Mouse (Mus musculus) MEL (cell line): ENCODE measurements at regions not wholly inside any gene's neighbourhood (a gene's known extent, or its start where the extent isn't known, plus 50 kb on each side); places are given as distances from the start of the nearest gene placed in this dataset.

Experiments used
- DNase-seq: peaks from one replicate; pipeline ENCODE4 v3.0.0; 2011; ENCODE audit warnings: low read depth, low spot score
- H3K27ac ChIP-seq: 2 replicates; pipeline ENCODE4 v1.5.1; 2012; ENCODE audit warnings: low read depth, mild to moderate bottlenecking, control low read depth, low read length, moderate library complexity; ENCODE audit not compliant: control insufficient read depth
- H3K27me3 ChIP-seq, 2 experiments: fragments of 150-350 bp in 1 of 2; sonication (generic) in 1 of 2; 2 replicates each; pipeline ENCODE4 v1.6.1; 2012; ENCODE audit warnings: low read length in 2 of 2, mild to moderate bottlenecking in 2 of 2, improper control_type of control experiment in 1 of 2, moderate library complexity in 1 of 2; ENCODE audit not compliant: insufficient read depth in 2 of 2, control insufficient read depth in 1 of 2
- H3K36me3 ChIP-seq, 2 experiments: 2 replicates each; pipeline ENCODE4 v1.6.1; 2012 to 2014; ENCODE audit warnings: low read length in 2 of 2, improper control_type of control experiment in 1 of 2, inconsistent platforms in 1 of 2, mild to moderate bottlenecking in 1 of 2; ENCODE audit not compliant: insufficient read depth in 2 of 2, control insufficient read depth in 1 of 2
- H3K4me1 ChIP-seq, 2 experiments: fragments of 150-350 bp in 1 of 2; sonication (generic) in 1 of 2; 2 replicates each; pipeline ENCODE4 v1.6.1; 2012; ENCODE audit warnings: low read length in 2 of 2, improper control_type of control experiment in 1 of 2, mild to moderate bottlenecking in 1 of 2; ENCODE audit not compliant: insufficient read depth in 2 of 2, control insufficient read depth in 1 of 2
- H3K4me3 ChIP-seq, 2 experiments: fragments of 150-350 bp in 1 of 2; sonication (generic) in 1 of 2; 2 replicates each; pipeline ENCODE4 v1.5.1; 2012; ENCODE audit warnings: low read depth in 2 of 2, low read length in 2 of 2, mild to moderate bottlenecking in 2 of 2, moderate library complexity in 2 of 2, control low read depth in 1 of 2, improper control_type of control experiment in 1 of 2; ENCODE audit not compliant: control insufficient read depth in 1 of 2, insufficient read depth in 1 of 2
- H3K79me2 ChIP-seq: 2 replicates; pipeline ENCODE4 v1.6.1; 2012; ENCODE audit warnings: mild to moderate bottlenecking, low read length, moderate library complexity; ENCODE audit not compliant: control insufficient read depth, poor library complexity, insufficient read depth
- H3K9ac ChIP-seq: 2 replicates; pipeline ENCODE4 v1.6.1; 2012; ENCODE audit warnings: low read depth, mild to moderate bottlenecking, control low read depth, low read length, moderate library complexity; ENCODE audit not compliant: control insufficient read depth, poor library complexity, severe bottlenecking
- H3K9me3 ChIP-seq: fragments of 150-350 bp; sonication (generic); replicated peaks from 2 replicates; pipeline ENCODE4 v1.6.1; 2012; ENCODE audit warnings: mild to moderate bottlenecking, low read length, improper control_type of control experiment, moderate library complexity; ENCODE audit not compliant: insufficient read depth
- CTCF ChIP-seq, 3 experiments: IDR thresholded peaks in 2 of 3; conservative IDR thresholded peaks in 1 of 3; 2 replicates each; pipeline ENCODE4 v1.5.1; 2011 to 2012; ENCODE audit warnings: low read length in 3 of 3, low read depth in 2 of 3, mild to moderate bottlenecking in 2 of 3, improper control_type of control experiment in 1 of 3, inconsistent platforms in 1 of 3, mixed read lengths in 1 of 3, moderate library complexity in 1 of 3; ENCODE audit not compliant: control insufficient read depth in 1 of 3, insufficient read depth in 1 of 3, poor library complexity in 1 of 3, severe bottlenecking in 1 of 3
- ELF1 ChIP-seq: IDR thresholded peaks from 2 replicates; pipeline ENCODE4 v1.6.1; 2014; ENCODE audit warnings: low read depth, mild to moderate bottlenecking, inconsistent platforms, low read length, improper control_type of control experiment, moderate library complexity
- EP300 ChIP-seq, 2 experiments: IDR thresholded peaks; 2 replicates each; pipeline ENCODE4 v1.6.1; 2011; ENCODE audit warnings: improper control_type of control experiment in 2 of 2, low read length in 2 of 2, low read depth in 1 of 2, mild to moderate bottlenecking in 1 of 2
- ETS1 ChIP-seq: IDR thresholded peaks from 2 replicates; pipeline ENCODE4 v1.6.1; 2012; ENCODE audit warnings: low read depth, mild to moderate bottlenecking, inconsistent platforms, low read length, improper control_type of control experiment, moderate library complexity
- GABPA ChIP-seq: IDR thresholded peaks from 2 replicates; pipeline ENCODE4 v1.6.1; 2012; ENCODE audit warnings: low read depth, mild to moderate bottlenecking, inconsistent platforms, low read length, improper control_type of control experiment, moderate library complexity
- GATA1 ChIP-seq: IDR thresholded peaks from 2 replicates; pipeline ENCODE4 v1.6.1; 2011; ENCODE audit warnings: low read depth, low read length, improper control_type of control experiment
- HCFC1 ChIP-seq: IDR thresholded peaks from 2 replicates; pipeline ENCODE4 v1.6.1; 2012; ENCODE audit warnings: low read depth, mild to moderate bottlenecking, inconsistent platforms, low read length, improper control_type of control experiment, moderate library complexity
- JUND ChIP-seq: IDR thresholded peaks from 2 replicates; pipeline ENCODE4 v1.6.1; 2011; ENCODE audit warnings: low read depth, mild to moderate bottlenecking, improper control_type of control experiment, low read length
- KAT2A ChIP-seq: conservative IDR thresholded peaks from 2 replicates; pipeline ENCODE4 v1.6.1; 2012; ENCODE audit warnings: low read depth, low read length, improper control_type of control experiment, inconsistent platforms
- MAFK ChIP-seq: IDR thresholded peaks from 2 replicates; pipeline ENCODE4 v1.6.1; 2011; ENCODE audit warnings: low read depth, mild to moderate bottlenecking, low read length, improper control_type of control experiment, borderline replicate concordance
- MEF2A ChIP-seq: IDR thresholded peaks from 2 replicates; pipeline ENCODE4 v1.6.1; 2014; ENCODE audit warnings: low read depth, mild to moderate bottlenecking, inconsistent platforms, low read length, improper control_type of control experiment; ENCODE audit not compliant: poor library complexity, insufficient replicate concordance, severe bottlenecking; ENCODE audit errors: extremely low read depth
- MYB ChIP-seq: IDR thresholded peaks from 2 replicates; pipeline ENCODE4 v1.6.1; 2011; ENCODE audit warnings: mild to moderate bottlenecking, low read depth, low read length, improper control_type of control experiment
- NELFE ChIP-seq: IDR thresholded peaks from 2 replicates; pipeline ENCODE4 v1.6.1; 2011; ENCODE audit warnings: low read depth, low read length, improper control_type of control experiment
- NRF1 ChIP-seq: IDR thresholded peaks from 2 replicates; pipeline ENCODE4 v1.6.1; 2014; ENCODE audit warnings: low read depth, mild to moderate bottlenecking, inconsistent platforms, low read length, improper control_type of control experiment, moderate library complexity; ENCODE audit not compliant: poor library complexity, insufficient read depth, severe bottlenecking
- POLR2AphosphoS2 ChIP-seq: IDR thresholded peaks from 2 replicates; pipeline ENCODE4 v1.6.1; 2011; ENCODE audit warnings: low read length, improper control_type of control experiment
- RAD21 ChIP-seq: IDR thresholded peaks from 2 replicates; pipeline ENCODE4 v1.6.1; 2011; ENCODE audit warnings: mild to moderate bottlenecking, low read depth, low read length, improper control_type of control experiment
- SIN3A ChIP-seq: IDR thresholded peaks from 2 replicates; pipeline ENCODE4 v1.6.1; 2012; ENCODE audit warnings: low read length, improper control_type of control experiment, inconsistent platforms
- SMC3 ChIP-seq: IDR thresholded peaks from 2 replicates; pipeline ENCODE4 v1.6.1; 2011; ENCODE audit warnings: low read depth, low read length, improper control_type of control experiment
- TAL1 ChIP-seq: IDR thresholded peaks from 2 replicates; pipeline ENCODE4 v1.6.1; 2012; ENCODE audit warnings: mild to moderate bottlenecking, inconsistent platforms, low read length, moderate library complexity, mixed read lengths
- TBP ChIP-seq: IDR thresholded peaks from 2 replicates; pipeline ENCODE4 v1.8.0; 2011; ENCODE audit warnings: low read depth, low read length, improper control_type of control experiment
- TCF12 ChIP-seq: IDR thresholded peaks from 2 replicates; pipeline ENCODE4 v1.6.1; 2014; ENCODE audit warnings: low read depth, mild to moderate bottlenecking, inconsistent platforms, low read length, improper control_type of control experiment, moderate library complexity
- UBTF ChIP-seq: IDR thresholded peaks from 2 replicates; pipeline ENCODE4 v1.6.1; 2012; ENCODE audit warnings: low read depth, mild to moderate bottlenecking, inconsistent platforms, low read length, improper control_type of control experiment, moderate library complexity, borderline replicate concordance; ENCODE audit not compliant: insufficient read depth
- ZC3H11A ChIP-seq: IDR thresholded peaks from 2 replicates; pipeline ENCODE4 v1.6.1; 2012; ENCODE audit warnings: low read depth, mild to moderate bottlenecking, inconsistent platforms, low read length, improper control_type of control experiment
- ZKSCAN1 ChIP-seq: IDR thresholded peaks from 2 replicates; pipeline ENCODE4 v1.6.1; 2012; ENCODE audit warnings: low read depth, mild to moderate bottlenecking, inconsistent platforms, low read length, improper control_type of control experiment, moderate library complexity
- ZNF384 ChIP-seq: IDR thresholded peaks from 2 replicates; pipeline ENCODE4 v1.6.1; 2012; ENCODE audit warnings: low read depth, mild to moderate bottlenecking, inconsistent platforms, low read length, improper control_type of control experiment

DNA sequence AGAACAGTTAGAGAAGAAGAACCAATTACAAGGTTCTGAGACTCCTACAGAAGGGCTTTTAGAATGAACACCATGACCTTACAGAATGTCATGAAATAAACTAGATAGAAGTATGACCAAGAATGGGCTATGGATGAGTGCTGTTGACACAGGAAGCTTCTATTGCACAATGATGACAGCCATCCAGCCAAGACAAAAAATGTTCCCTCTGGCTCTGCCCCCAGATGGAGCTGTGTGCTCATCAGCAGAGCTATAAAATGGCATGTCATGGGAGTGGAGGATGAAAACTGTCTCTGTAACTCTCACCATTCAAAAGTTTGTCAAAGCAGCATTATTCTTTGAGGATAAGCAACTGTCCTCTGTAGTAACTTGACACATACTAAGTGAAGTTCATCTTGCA, 1086.0 kb upstream of the Cited2 start:
- peak; percentile 63 for TF ChIP-seq SMC3
- no peak for TF ChIP-seq UBTF
- TF ChIP-seq ZC3H11A: peak; percentile 21; the same call in 1 of the 2 replicates
- peak; percentile 59 for TF ChIP-seq RAD21
- TF ChIP-seq CTCF (IDR thresholded peaks at IDR 0.05 in 2 of 3, conservative IDR thresholded peaks at IDR 0.05 in 1 of 3; ENCODE audit: control insufficient read depth in 1 of 3, insufficient read depth in 1 of 3, low read depth in 2 of 3, low read length in 3 of 3, poor library complexity in 1 of 3, severe bottlenecking in 1 of 3): peak in 2 of 3 experiments; percentile 30 to 47; a peak in 4 of 6 replicates
- no peak for TF ChIP-seq HCFC1
- no peak for TF ChIP-seq ETS1
- peaks cover 2 to 13% of the 10 kb centered on the region in 2 experiments for H3K4me1 ChIP-seq
- H3K36me3 ChIP-seq: peaks cover 0 to 15% of the 10 kb centered on the region in 2 experiments; a peak in 2 of 4 replicates
- H3K27ac ChIP-seq: peak overlapping the region; percentile 19; the same call in 1 of the 2 replicates
- H3K27me3 ChIP-seq: no peaks in the 10 kb centered on the region
- DNase-seq: peak; percentile 56
- no peaks in the 10 kb centered on the region for H3K9me3 ChIP-seq
- H3K79me2 ChIP-seq: no peaks in the 10 kb centered on the region
- no peak overlapping the region for H3K9ac ChIP-seq
- no peak overlapping the region for H3K4me3 ChIP-seq

DNA sequence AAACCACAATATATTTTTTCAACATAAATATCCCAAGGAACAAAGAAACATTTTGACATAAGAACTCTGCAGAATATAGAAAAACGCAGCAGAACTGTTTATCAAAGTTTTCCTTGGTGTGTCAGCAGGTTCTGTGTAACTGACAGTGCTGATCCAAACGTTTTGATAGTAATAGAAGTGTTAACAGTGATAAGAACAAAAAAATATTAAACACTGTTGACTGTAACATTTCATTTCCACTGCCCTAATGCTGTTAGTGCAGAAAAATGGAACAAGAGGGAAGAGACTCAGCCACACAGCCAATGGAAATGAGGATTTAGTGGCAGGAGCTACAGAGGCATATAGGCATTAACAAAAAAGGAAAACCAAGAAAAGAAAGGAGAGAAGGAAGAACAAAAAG, 1084.9 kb upstream of the Cited2 start:
- H3K9ac ChIP-seq: peak overlapping the region; percentile 25; the same call in 1 of the 2 replicates
- no peak overlapping the region for H3K4me3 ChIP-seq
- DNase-seq: peak; percentile 47
- no peaks in the 10 kb centered on the region for H3K79me2 ChIP-seq
- H3K27me3 ChIP-seq: no peaks in the 10 kb centered on the region
- no peaks in the 10 kb centered on the region for H3K9me3 ChIP-seq
- H3K36me3 ChIP-seq: peaks cover 0 to 15% of the 10 kb centered on the region in 2 experiments; a peak in 2 of 4 replicates
- H3K27ac ChIP-seq: peak overlapping the region; percentile 63
- peaks cover 2 to 13% of the 10 kb centered on the region in 2 experiments for H3K4me1 ChIP-seq
- no peak for TF ChIP-seq MEF2A
- no peak for TF ChIP-seq ZC3H11A
- peak; percentile 78 to 93 for TF ChIP-seq EP300 (IDR thresholded peaks at IDR 0.05; ENCODE audit: low read depth in 1 of 2, low read length in 2 of 2)
- TF ChIP-seq ETS1: peak; percentile 62
- no peak for TF ChIP-seq SMC3
- peak; percentile 67 for TF ChIP-seq GATA1
- no peak for TF ChIP-seq RAD21
- TF ChIP-seq KAT2A: no peak
- TF ChIP-seq TCF12: peak; percentile 59
- TF ChIP-seq ZNF384: peak; percentile 68
- TF ChIP-seq MYB: peak; percentile 78
- no peak for TF ChIP-seq GABPA
- TF ChIP-seq SIN3A: peak; percentile 22; the same call in 1 of the 2 replicates

GRCm38 (mm10) chr10:16640136-16640535, 1082.9 kb upstream of the Cited2 start:
- Histone ChIP-seq H3K79me2 (no peaks in the 10 kb centered on the region), H3K4me3 (no peak overlapping the region), H3K9me3 (no peaks in the 10 kb centered on the region), H3K4me1 (peaks cover 2 to 13% of the 10 kb centered on the region in 2 experiments), H3K27me3 (no peaks in the 10 kb centered on the region), H3K27ac (no peak overlapping the region), H3K9ac (no peak overlapping the region), H3K36me3 (peaks cover 0 to 15% of the 10 kb centered on the region in 2 experiments; a peak in 2 of 4 replicates)
- no peak for DNase-seq
- TF ChIP-seq NRF1 (no peak), ELF1 (no peak), TBP (no peak), TCF12 (no peak), TAL1 (no peak), KAT2A (no peak), NELFE (no peak), POLR2AphosphoS2 (no peak), CTCF (IDR thresholded peaks at IDR 0.05 in 2 of 3, conservative IDR thresholded peaks at IDR 0.05 in 1 of 3; ENCODE audit: control insufficient read depth in 1 of 3, insufficient read depth in 1 of 3, low read depth in 2 of 3, low read length in 3 of 3, poor library complexity in 1 of 3, severe bottlenecking in 1 of 3) (no peak), ZKSCAN1 (no peak), JUND (no peak), MEF2A (no peak), MAFK (no peak), GABPA (no peak)
